Mouse (Mus musculus) midbrain, postnatal 0 days (tissue): ENCODE measurements around the gene Apon. TPM values are rescaled to one million over a fixed set of nuclear protein-coding genes. Genes with fewer than 3 reads are reported as not detected.
A peak's percentile ranks its signal among the peaks of the same experiment; 100 is the strongest.

Source experiments
- ATAC-seq: fragments of 200-750 bp; cut with Nextera tagmentation; 2 replicates; pipeline ENCODE4 v1.8.0; 2017; ENCODE audit warnings: moderate number of reproducible peaks, mild to moderate bottlenecking, moderate TSS enrichment, moderate library complexity; ENCODE audit not compliant: low FRiP score
- DNase-seq: peaks from one replicate; pipeline ENCODE4 v3.0.0-alpha.2; 2015; ENCODE audit warnings: low spot score
- H3K27ac ChIP-seq: fragments of 300-500 bp; sonication (generic); 2 replicates; pipeline ENCODE4 v1.5.1; 2014; ENCODE audit warnings: low read depth, mild to moderate bottlenecking, low read length, mixed read lengths
- H3K27me3 ChIP-seq: fragments of 300-500 bp; sonication (generic); 2 replicates; pipeline ENCODE4 v1.6.1; 2014; ENCODE audit warnings: low read length, control low read depth, mixed read lengths; ENCODE audit not compliant: insufficient read depth
- H3K36me3 ChIP-seq: fragments of 300-500 bp; sonication (generic); 2 replicates; pipeline ENCODE4 v1.6.1; 2014; ENCODE audit warnings: low read length, control low read depth, mixed read lengths; ENCODE audit not compliant: insufficient read depth
- H3K4me1 ChIP-seq: fragments of 300-500 bp; sonication (generic); 2 replicates; pipeline ENCODE4 v1.6.1; 2014; ENCODE audit warnings: mild to moderate bottlenecking, control low read depth, antibody characterized with exemption, low read length, mixed read lengths; ENCODE audit not compliant: insufficient read depth
- H3K4me2 ChIP-seq: fragments of 300-500 bp; sonication (generic); 2 replicates; pipeline ENCODE4 v1.6.1; 2014; ENCODE audit warnings: low read depth, mild to moderate bottlenecking, low read length, mixed read lengths; ENCODE audit not compliant: poor library complexity, severe bottlenecking
- H3K4me3 ChIP-seq: fragments of 300-500 bp; sonication (generic); 2 replicates; pipeline ENCODE4 v1.5.1; 2014; ENCODE audit warnings: low read depth, mild to moderate bottlenecking, low read length, moderate library complexity
- H3K9ac ChIP-seq: fragments of 300-500 bp; sonication (generic); replicated peaks from 2 replicates; pipeline ENCODE4 v1.6.1; 2014; ENCODE audit warnings: mild to moderate bottlenecking, low read length, moderate library complexity, mixed read lengths; ENCODE audit not compliant: poor library complexity, severe bottlenecking
- H3K9me3 ChIP-seq: fragments of 300-500 bp; sonication (generic); 2 replicates; pipeline ENCODE4 v1.6.1; 2016; ENCODE audit warnings: low read length, control low read depth
- CTCF ChIP-seq: IDR thresholded peaks from 2 replicates; pipeline ENCODE4 v1.5.1; 2016; ENCODE audit warnings: antibody characterized with exemption, mild to moderate bottlenecking
- WGBS: fragments of 180-500 bp; shearing (Covaris S2); extraction: QIAGEN DNeasy Blood & Tissue Kit; methylation state at CpG from one replicate; pipeline ENCODE4 v1.1.7; 2014; 5-methylcytosine and 5-hydroxymethylcytosine counted together
- polyA plus RNA-seq: library from polyadenylated mRNA; unstranded; fragments of >200 nt; fragmentation: Nextera tagmentation; extraction: Ambion mirVana; gene quantifications from 2 replicates; pipeline ENCODE4 v1.2.1, GENCODE M21; 2015
- total RNA-seq: library from RNA; depleted of rRNA; stranded (reverse); fragments of >200 nt; gene quantifications from 2 replicates; pipeline ENCODE4 v1.2.3, GENCODE M21; 2014; rRNA removed

The Apon gene
- total RNA-seq (not detected in 2 replicates), polyA plus RNA-seq (not detected in 2 replicates)

DNA sequence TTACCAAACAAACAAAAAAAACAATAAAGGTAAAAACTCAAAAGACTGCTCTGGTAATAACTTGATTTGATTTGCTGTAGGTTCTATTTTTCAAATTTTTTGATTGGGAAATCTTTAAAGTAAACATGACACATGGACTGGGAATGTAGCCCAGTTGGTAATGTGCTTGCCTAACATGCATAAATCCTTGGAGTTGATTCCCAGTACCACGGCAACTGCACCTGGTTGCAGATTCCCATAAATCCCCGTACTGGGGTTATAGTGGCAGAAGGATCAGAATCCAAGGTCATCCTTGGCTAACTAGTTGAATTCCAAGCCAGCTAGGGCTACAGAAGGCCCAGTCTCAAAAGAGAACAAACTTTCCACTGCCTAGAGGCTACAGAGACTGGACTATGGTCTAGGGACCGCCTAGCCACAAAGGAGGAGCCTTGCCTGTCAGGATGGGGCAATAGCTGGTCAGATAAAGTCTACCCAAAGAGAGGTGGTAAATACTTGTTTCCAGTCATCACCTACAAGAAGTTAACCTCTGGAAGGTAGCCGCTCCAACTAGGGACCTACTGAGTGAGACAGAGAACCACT lies at the start of gene Apon:
TSS of gene Apon (plus strand) at position 420 of the 579 bp plus-strand sequence.
- H3K4me1 ChIP-seq = no peaks in the 10 kb centered on the region
- H3K9me3 ChIP-seq = no peaks in the 10 kb centered on the region
- TF ChIP-seq CTCF = no peak
- no peak within 1 kb of the TSS for H3K9ac ChIP-seq
- no peak for ATAC-seq
- DNase-seq = no peak
- no peak within 1 kb of the TSS for H3K4me2 ChIP-seq
- peaks cover 32% of the 10 kb centered on the region for H3K36me3 ChIP-seq
- no peak within 1 kb of the TSS for H3K27ac ChIP-seq
- H3K27me3 ChIP-seq = no peaks in the 10 kb centered on the region
- H3K4me3 ChIP-seq = no peak within 1 kb of the TSS
- 90% methylated on average over 4 of the region's 4 CpGs for WGBS

GRCm38 (mm10) chr10:128204941-128205340 lies 49.0 kb upstream of the Apon start:
- no peak for DNase-seq
- Histone ChIP-seq H3K4me1 (no peaks in the 10 kb centered on the region), H3K27ac (no peak overlapping the region), H3K9ac (no peak overlapping the region), H3K4me2 (no peak overlapping the region), H3K4me3 (no peak overlapping the region), H3K9me3 (no peaks in the 10 kb centered on the region), H3K36me3 (peaks cover 8% of the 10 kb centered on the region; the same call in 1 of the 2 replicates), H3K27me3 (no peaks in the 10 kb centered on the region)
- ATAC-seq = no peak
- no peak for TF ChIP-seq CTCF
- WGBS = 91% methylated on average over 15 of the region's 15 CpGs

DNA sequence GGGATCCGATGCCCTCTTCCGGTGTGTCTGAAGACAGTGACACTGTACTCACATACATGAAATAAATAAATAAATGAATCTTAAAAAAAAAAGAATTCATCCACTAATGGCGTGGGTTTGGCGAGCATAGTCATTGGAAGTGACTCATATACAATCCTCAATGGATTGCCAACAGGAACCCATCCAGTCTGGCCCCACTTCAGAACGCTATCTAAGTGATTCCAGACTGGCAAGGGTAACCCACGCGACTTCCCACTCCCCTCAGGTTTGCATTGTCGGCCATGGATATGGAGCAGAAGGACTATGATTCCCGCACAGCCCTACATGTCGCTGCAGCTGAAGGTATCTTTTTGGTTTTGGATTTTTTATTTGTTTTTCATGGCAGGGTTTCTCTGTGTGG lies 45.6 kb upstream of the Apon start:
- 94% methylated on average over 10 of the region's 10 CpGs for WGBS
- Histone ChIP-seq H3K4me3 (no peak overlapping the region), H3K9me3 (no peaks in the 10 kb centered on the region), H3K27ac (no peak overlapping the region), H3K4me1 (peaks cover 7% of the 10 kb centered on the region; the same call in 1 of the 2 replicates), H3K27me3 (no peaks in the 10 kb centered on the region), H3K36me3 (peaks cover 8% of the 10 kb centered on the region; the same call in 1 of the 2 replicates), H3K9ac (no peak overlapping the region), H3K4me2 (no peak overlapping the region)
- DNase-seq = no peak
- TF ChIP-seq CTCF = no peak
- ATAC-seq = no peak

DNA sequence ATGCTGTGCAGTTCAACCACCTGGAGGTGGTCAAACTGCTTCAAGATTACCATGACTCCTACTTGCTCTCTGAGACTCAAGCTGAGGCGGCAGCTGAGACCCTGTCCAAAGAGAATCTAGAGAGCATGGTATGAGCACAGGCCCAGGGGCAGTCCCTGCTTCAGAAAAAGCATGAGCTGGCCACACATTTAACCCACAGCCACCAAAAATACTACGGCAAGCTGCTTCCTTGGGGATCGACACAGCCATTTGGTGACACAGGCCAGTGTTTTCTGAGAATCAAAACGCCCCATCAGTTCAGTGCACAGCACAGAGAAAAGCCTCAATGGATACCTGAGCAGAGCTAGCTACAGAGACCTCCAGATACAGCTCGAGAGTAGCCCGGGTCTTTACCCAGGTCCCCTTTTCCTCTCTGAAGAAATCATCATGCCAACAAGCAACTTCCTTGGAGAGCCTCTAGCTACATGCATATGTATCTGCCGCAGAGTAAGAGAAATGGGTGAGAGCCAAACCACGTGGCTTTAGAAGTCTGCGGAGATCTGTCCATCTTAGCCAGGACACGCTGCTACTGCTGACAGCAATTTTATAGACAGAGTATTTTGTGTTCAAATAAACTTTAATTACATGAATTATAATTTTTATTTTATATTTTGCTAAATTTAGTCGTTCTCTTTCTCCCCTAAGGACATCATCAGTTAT lies 44.4 kb upstream of the Apon start:
- Histone ChIP-seq H3K9me3 (no peaks in the 10 kb centered on the region), H3K4me3 (no peak overlapping the region), H3K4me2 (no peak overlapping the region), H3K9ac (no peak overlapping the region), H3K36me3 (peaks cover 8% of the 10 kb centered on the region; the same call in 1 of the 2 replicates), H3K27me3 (no peaks in the 10 kb centered on the region), H3K4me1 (peaks cover 7% of the 10 kb centered on the region; the same call in 1 of the 2 replicates), H3K27ac (no peak overlapping the region)
- DNase-seq = no peak
- TF ChIP-seq CTCF = no peak
- ATAC-seq = no peak
- WGBS = 93% methylated on average over 11 of the region's 11 CpGs

DNA sequence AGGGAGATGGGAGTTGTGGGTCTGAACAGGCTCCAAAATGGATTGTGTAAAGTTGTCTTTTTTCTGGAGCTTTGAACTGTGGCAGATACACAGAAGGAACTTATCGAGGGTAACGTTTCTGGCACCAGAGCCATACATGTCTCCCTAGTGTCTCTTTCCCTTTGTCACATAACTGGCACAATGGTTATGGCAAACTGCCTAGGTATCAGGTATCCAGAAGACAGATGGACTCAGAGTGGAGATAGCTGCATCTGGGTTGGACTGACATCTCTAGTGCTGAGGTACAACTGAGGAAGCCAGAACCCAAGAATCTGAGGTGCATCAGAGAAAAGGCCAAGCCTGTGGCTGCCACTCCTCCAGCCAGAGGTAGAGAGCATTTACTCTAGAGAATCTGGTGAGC lies 43.8 kb upstream of the Apon start:
- Histone ChIP-seq H3K9me3 (no peaks in the 10 kb centered on the region), H3K4me1 (peaks cover 7% of the 10 kb centered on the region; the same call in 1 of the 2 replicates), H3K4me2 (no peak overlapping the region), H3K4me3 (no peak overlapping the region), H3K36me3 (peaks cover 8% of the 10 kb centered on the region; the same call in 1 of the 2 replicates), H3K27ac (no peak overlapping the region), H3K9ac (no peak overlapping the region), H3K27me3 (no peaks in the 10 kb centered on the region)
- no peak for ATAC-seq
- no peak for DNase-seq
- no peak for TF ChIP-seq CTCF
- 96% methylated on average over 2 of the region's 2 CpGs for WGBS

DNA sequence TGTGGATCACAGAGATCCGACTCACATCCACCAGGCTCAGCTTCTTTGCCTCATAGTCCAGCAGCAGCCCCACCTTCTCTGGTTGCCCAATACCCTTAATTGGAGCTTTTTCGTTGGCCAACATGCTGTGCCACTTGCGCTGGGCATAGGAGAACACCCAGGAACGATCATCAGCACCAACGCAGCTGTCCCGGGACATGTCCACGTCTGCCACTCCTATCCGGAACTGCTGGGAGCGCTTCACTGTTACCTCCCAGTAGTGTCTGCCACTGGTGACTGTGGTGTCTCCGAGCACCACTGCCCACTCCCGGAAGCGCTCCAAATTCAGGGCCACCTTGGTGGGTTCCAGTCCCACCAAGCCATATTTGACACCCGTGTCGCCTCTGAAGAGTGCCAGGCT lies 42.9 kb upstream of the Apon start:
- Histone ChIP-seq H3K9me3 (no peaks in the 10 kb centered on the region), H3K4me2 (peak overlapping the region; percentile 70), H3K4me3 (peak overlapping the region; percentile 65), H3K9ac (peak overlapping the region; percentile 68), H3K27me3 (no peaks in the 10 kb centered on the region), H3K27ac (no peak overlapping the region), H3K4me1 (peaks cover 7% of the 10 kb centered on the region; the same call in 1 of the 2 replicates), H3K36me3 (peaks cover 8% of the 10 kb centered on the region; the same call in 1 of the 2 replicates)
- 32% methylated on average over 14 of the region's 14 CpGs for WGBS
- no peak for TF ChIP-seq CTCF
- no peak for DNase-seq
- no peak for ATAC-seq
